Mouse (Mus musculus) bone marrow macrophage, adult 2 months (primary cell): ENCODE results near the gene 4930432K21Rik.

Experiments used
- CTCF ChIP-seq: IDR thresholded peaks from 2 replicates; pipeline ENCODE4 v1.5.1; 2012; ENCODE audit warnings: low read depth, mild to moderate bottlenecking, low read length, moderate library complexity
- POLR2A ChIP-seq: IDR thresholded peaks from 2 replicates; pipeline ENCODE4 v1.6.1; 2012; ENCODE audit warnings: mild to moderate bottlenecking, low read depth, low read length, borderline replicate concordance

GRCm38 (mm10) chr8:84179946-84180345 is 32.1 kb downstream of the 4930432K21Rik start:
- TF ChIP-seq POLR2A (no peak), CTCF (no peak)
